Mouse (Mus musculus) ES-E14 (cell line): ENCODE results near the gene Prr5l.

Experiments
- CHD2 ChIP-seq: IDR thresholded peaks from 2 replicates; pipeline ENCODE4 v1.6.1; 2014; ENCODE audit warnings: mild to moderate bottlenecking, low read depth, low read length, inconsistent platforms
- ZC3H11A ChIP-seq: IDR thresholded peaks from 2 replicates; pipeline ENCODE4 v1.6.1; 2012; ENCODE audit warnings: low read depth, mild to moderate bottlenecking, inconsistent platforms, low read length, borderline replicate concordance

- TF ChIP-seq CHD2 (no peak), ZC3H11A (no peak)
These were observed 130.4 kb downstream of the Prr5l start for GRCm38 (mm10) chr2:101752402-101752801.
